Mouse (Mus musculus): ENCODE measurements around the gene Gys1. TPM values are rescaled to one million over a fixed set of nuclear protein-coding genes. Genes with fewer than 3 reads are reported as not detected.

Gene Gys1
- total and polyA plus RNA-seq, 3 experiments, result 14.0 to 27.2 (median 23.9) TPM

DNA sequence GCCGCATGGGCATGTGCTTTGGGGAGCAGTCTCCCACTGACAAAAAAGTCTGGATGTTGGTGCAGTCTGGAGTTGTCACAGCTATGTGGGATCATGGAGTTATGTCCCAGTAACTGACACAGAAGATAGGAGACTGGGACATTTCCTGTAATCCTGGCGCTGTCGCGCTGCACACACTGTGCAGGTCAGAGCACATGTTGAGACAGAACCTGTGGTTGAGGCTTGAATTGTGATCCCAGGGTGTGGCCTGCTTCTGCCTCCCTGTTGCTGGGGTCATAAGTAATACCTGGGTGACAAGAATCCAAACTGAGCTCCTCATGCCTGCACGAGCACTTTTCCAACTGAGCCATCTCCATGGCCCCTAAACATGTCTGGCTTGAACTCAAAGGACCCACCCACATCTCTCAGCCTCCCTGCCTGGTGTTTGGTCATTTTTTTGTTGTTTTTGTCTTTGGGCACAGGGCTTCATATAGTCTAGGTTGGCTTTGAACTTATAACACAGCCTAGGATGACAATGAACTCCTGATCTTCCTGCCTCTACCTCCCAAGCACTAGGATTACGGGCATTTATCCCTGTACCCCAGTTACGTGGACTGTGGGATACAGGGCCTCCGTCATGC, 57.7 kb downstream of the Gys1 start:
- Histone ChIP-seq H3K4me2 (ENCODE audit: insufficient read depth, low read depth, poor library complexity, severe bottlenecking) (no peak overlapping the region), H3K36me3 (replicated peaks in 1 of 2; ENCODE audit: control insufficient read depth in 1 of 2, insufficient read depth in 1 of 2, low read length in 1 of 2) (peaks cover 36 to 55% of the 10 kb centered on the region in 2 experiments), H3K27ac (ENCODE audit: insufficient read depth, low read depth) (no peak overlapping the region), H3K4me3 (replicated peaks in 1 of 3; ENCODE audit: low read depth in 2 of 3, low read length in 2 of 3, poor library complexity in 1 of 3) (no peak overlapping the region), H3K9me3 (replicated peaks; ENCODE audit: low read length) (no peaks in the 10 kb centered on the region), H3K9ac (ENCODE audit: insufficient read depth, low read depth) (no peak overlapping the region), H3K27me3 (replicated peaks) (no peaks in the 10 kb centered on the region), H3K79me2 (replicated peaks; ENCODE audit: control insufficient read depth, extremely low read depth, insufficient read depth, poor library complexity, severe bottlenecking) (no peaks in the 10 kb centered on the region), H3K4me1 (ENCODE audit: control insufficient read depth in 1 of 2, insufficient read depth in 2 of 2) (peaks cover 6 to 30% of the 10 kb centered on the region in 2 experiments; a peak in 3 of 4 replicates)
- DNase-seq (ENCODE audit: extremely low read depth), result no peak
- dilution Hi-C loops (cut with MboI; ENCODE audit: extremely low pct_ligation_motif_present, extremely low pct_unique_long_range_greater_than_20kb, low sequenced_read_pairs) (no loop called here), in situ Hi-C loops (cut with MboI; ENCODE audit: low pct_ligation_motif_present, low pct_unique_long_range_greater_than_20kb, low sequenced_read_pairs) (no loop called here)
- TF ChIP-seq KAT2A (IDR thresholded peaks at IDR 0.05; ENCODE audit: insufficient replicate concordance, low read length) (no peak), JUN (IDR thresholded peaks at IDR 0.05; ENCODE audit: insufficient read depth, low read depth, low read length) (no peak), RAD21 (IDR thresholded peaks at IDR 0.05; ENCODE audit: low read depth, low read length) (no peak), ZC3H11A (IDR thresholded peaks at IDR 0.05; ENCODE audit: low read depth, low read length) (no peak), USF2 (conservative IDR thresholded peaks at IDR 0.05; ENCODE audit: low read depth, low read length) (no peak), MEF2A (IDR thresholded peaks at IDR 0.05; ENCODE audit: borderline replicate concordance, low read depth, low read length) (no peak), UBTF (IDR thresholded peaks at IDR 0.05; ENCODE audit: low read depth, low read length) (no peak), SMC3 (IDR thresholded peaks at IDR 0.05; ENCODE audit: low read depth, low read length) (no peak), CTCF (conservative IDR thresholded peaks at IDR 0.05 in 1 of 2, IDR thresholded peaks at IDR 0.05 in 1 of 2; ENCODE audit: low read depth in 2 of 2, low read length in 2 of 2) (no peak), NELFE (IDR thresholded peaks at IDR 0.05; ENCODE audit: low read depth, low read length) (no peak)

DNA sequence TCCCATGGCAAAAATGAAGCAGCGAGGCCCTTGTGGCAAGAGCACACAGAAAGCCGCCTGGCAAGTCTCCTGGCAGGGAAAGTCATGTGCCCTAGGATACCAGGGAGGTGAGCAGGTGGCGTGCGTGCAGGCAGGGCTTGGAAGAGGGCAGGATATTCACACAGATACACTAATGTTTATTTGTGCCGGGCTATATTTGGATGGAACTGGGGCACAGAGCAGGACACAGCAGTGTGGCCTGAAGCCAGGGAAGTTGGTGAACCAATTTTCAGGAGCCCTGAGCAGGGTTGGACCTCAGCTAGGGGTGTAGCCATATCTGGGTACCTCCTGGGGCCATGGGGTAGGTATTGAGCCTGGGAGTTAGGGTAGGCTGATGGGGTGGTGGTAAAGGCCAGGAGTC, 58.3 kb downstream of the Gys1 start:
- H3K36me3 ChIP-seq (replicated peaks in 1 of 2; ENCODE audit: control insufficient read depth in 1 of 2, insufficient read depth in 1 of 2, low read length in 1 of 2), result peaks cover 42 to 61% of the 10 kb centered on the region in 2 experiments

More for the DNA sequence above, 58.3 kb downstream of the Gys1 start:
- Histone ChIP-seq H3K4me2 (ENCODE audit: insufficient read depth, low read depth, poor library complexity, severe bottlenecking) (no peak overlapping the region), H3K79me2 (replicated peaks; ENCODE audit: control insufficient read depth, extremely low read depth, insufficient read depth, poor library complexity, severe bottlenecking) (no peaks in the 10 kb centered on the region), H3K4me3 (replicated peaks in 1 of 3; ENCODE audit: low read depth in 2 of 3, low read length in 2 of 3, poor library complexity in 1 of 3) (no peak overlapping the region), H3K4me1 (ENCODE audit: control insufficient read depth in 1 of 2, insufficient read depth in 2 of 2) (peaks cover 6 to 24% of the 10 kb centered on the region in 2 experiments; a peak in 3 of 4 replicates), H3K27ac (ENCODE audit: insufficient read depth, low read depth) (no peak overlapping the region), H3K9ac (ENCODE audit: insufficient read depth, low read depth) (no peak overlapping the region), H3K9me3 (replicated peaks; ENCODE audit: low read length) (no peaks in the 10 kb centered on the region), H3K27me3 (replicated peaks) (no peaks in the 10 kb centered on the region)
- no peak for DNase-seq (ENCODE audit: extremely low read depth)
- no peak for TF ChIP-seq GABPA (IDR thresholded peaks at IDR 0.05; ENCODE audit: insufficient replicate concordance, low read depth, low read length)
- no peak for TF ChIP-seq MXI1 (IDR thresholded peaks at IDR 0.05; ENCODE audit: low read depth, low read length)
- TF ChIP-seq USF2 (conservative IDR thresholded peaks at IDR 0.05; ENCODE audit: low read depth, low read length), result no peak
- no peak for TF ChIP-seq ELF1 (IDR thresholded peaks at IDR 0.05; ENCODE audit: low read depth, low read length)
- TF ChIP-seq MYC (IDR thresholded peaks at IDR 0.05; ENCODE audit: low read depth, low read length), result no peak
- no peak for TF ChIP-seq RCOR1 (conservative IDR thresholded peaks at IDR 0.05; ENCODE audit: low read depth, low read length)
- TF ChIP-seq TBP (conservative IDR thresholded peaks at IDR 0.05; ENCODE audit: low read depth, low read length), result no peak
- no peak for TF ChIP-seq UBTF (IDR thresholded peaks at IDR 0.05; ENCODE audit: low read depth, low read length)
- TF ChIP-seq SMC3 (IDR thresholded peaks at IDR 0.05; ENCODE audit: low read depth, low read length), result no peak
- TF ChIP-seq NELFE (IDR thresholded peaks at IDR 0.05; ENCODE audit: low read depth, low read length), result no peak
- no peak for TF ChIP-seq HCFC1 (IDR thresholded peaks at IDR 0.05; ENCODE audit: low read depth, low read length)
- TF ChIP-seq E2F4 (IDR thresholded peaks at IDR 0.05; ENCODE audit: insufficient replicate concordance, low read depth, low read length), result no peak
- no peak for TF ChIP-seq ZKSCAN1 (IDR thresholded peaks at IDR 0.05; ENCODE audit: borderline replicate concordance, low read depth, low read length)
- no peak for TF ChIP-seq ETS1 (conservative IDR thresholded peaks at IDR 0.05; ENCODE audit: low read depth, low read length)
- TF ChIP-seq SIN3A (IDR thresholded peaks at IDR 0.05; ENCODE audit: low read length), result no peak
- no peak for TF ChIP-seq KAT2A (IDR thresholded peaks at IDR 0.05; ENCODE audit: insufficient replicate concordance, low read length)
- TF ChIP-seq PAX5 (IDR thresholded peaks at IDR 0.05; ENCODE audit: low read length), result no peak
- no peak for TF ChIP-seq NRF1 (IDR thresholded peaks at IDR 0.05; ENCODE audit: low read depth, low read length)
- no peak for TF ChIP-seq MAZ (IDR thresholded peaks at IDR 0.05; ENCODE audit: low read depth, low read length)
- no peak for TF ChIP-seq USF1 (IDR thresholded peaks at IDR 0.05; ENCODE audit: low read depth, low read length)
- dilution Hi-C loops (cut with MboI; ENCODE audit: extremely low pct_ligation_motif_present, extremely low pct_unique_long_range_greater_than_20kb, low sequenced_read_pairs), result no loop called here
- in situ Hi-C loops (cut with MboI; ENCODE audit: low pct_ligation_motif_present, low pct_unique_long_range_greater_than_20kb, low sequenced_read_pairs), result no loop called here

Measured in CH12.LX (cell line).